Mouse (Mus musculus): Measurements from ENCODE around the gene Sun1. TPM values are rescaled to one million over a fixed set of nuclear protein-coding genes. Genes with fewer than 3 reads are reported as not detected.
A peak's percentile ranks its signal among the peaks of the same experiment; 100 is the strongest.

Sun1 gene
- total RNA-seq, 2 experiments from 2014 or later, result 48.3 to 56.7 TPM

- no peak for DNase-seq
Observed at GRCm38 (mm10) chr5:139251279-139251678, 50.8 kb downstream of the Sun1 start.

GRCm38 (mm10) chr5:139251736-139252080, 51.3 kb downstream of the Sun1 start:
- DNase-seq, result no peak

GRCm38 (mm10) chr5:139252081-139252909, 51.9 kb downstream of the Sun1 start, which contains the start of gene Get4:
Get4 (plus strand) TSS chr5:139252324.
- peak; percentile 99 to 100 for DNase-seq

GRCm38 (mm10) chr5:139252910-139253245, 52.4 kb downstream of the Sun1 start:
- DNase-seq, result no peak

GRCm38 (mm10) chr5:139253301-139253741, 52.9 kb downstream of the Sun1 start:
- DNase-seq, result peak; percentile 28 to 43

- no peak for DNase-seq
Observed at GRCm38 (mm10) chr5:139254938-139255337, 54.5 kb downstream of the Sun1 start.

GRCm38 (mm10) chr5:139255777-139256176, 55.3 kb downstream of the Sun1 start:
- peak; percentile 39 to 55 for DNase-seq

- DNase-seq, result no peak
Observed at GRCm38 (mm10) chr5:139256211-139256765, 55.9 kb downstream of the Sun1 start.

- no peak for DNase-seq
Observed at GRCm38 (mm10) chr5:139257265-139257664, 56.8 kb downstream of the Sun1 start.

- no peak for DNase-seq
Observed at GRCm38 (mm10) chr5:139257818-139258217, 57.4 kb downstream of the Sun1 start.

GRCm38 (mm10) chr5:139258371-139259035, 58.1 kb downstream of the Sun1 start:
- no peak for DNase-seq

GRCm38 (mm10) chr5:139259853-139260252, 59.4 kb downstream of the Sun1 start:
- DNase-seq, result peak; percentile 40 to 57

- no peak for DNase-seq
Observed at GRCm38 (mm10) chr5:139261403-139261802, 61.0 kb downstream of the Sun1 start.

- DNase-seq, result no peak
Observed at GRCm38 (mm10) chr5:139267661-139268060, 67.2 kb downstream of the Sun1 start.

- DNase-seq, result no peak
Observed at GRCm38 (mm10) chr5:139270806-139271521, 70.5 kb downstream of the Sun1 start.

GRCm38 (mm10) chr5:139271994-139272554, 71.6 kb downstream of the Sun1 start:
- no peak for DNase-seq

- DNase-seq, result no peak
Observed at GRCm38 (mm10) chr5:139277287-139277686, 76.8 kb downstream of the Sun1 start.

- DNase-seq, result no peak
Observed at GRCm38 (mm10) chr5:139281373-139282112, 81.1 kb downstream of the Sun1 start.

- peak; percentile 79 to 92 for DNase-seq
Observed at GRCm38 (mm10) chr5:139282191-139282590, 81.8 kb downstream of the Sun1 start.

- no peak for DNase-seq
Observed at GRCm38 (mm10) chr5:139283460-139284180, 83.2 kb downstream of the Sun1 start.
